Mouse (Mus musculus): Measurements from ENCODE around the gene Fgfr1op2. TPM values are rescaled to one million over a fixed set of nuclear protein-coding genes. Genes with fewer than 3 reads are reported as not detected.

The Fgfr1op2 gene
- polyA plus RNA-seq, 1 experiment from 2014 or later: 103 TPM

DNA sequence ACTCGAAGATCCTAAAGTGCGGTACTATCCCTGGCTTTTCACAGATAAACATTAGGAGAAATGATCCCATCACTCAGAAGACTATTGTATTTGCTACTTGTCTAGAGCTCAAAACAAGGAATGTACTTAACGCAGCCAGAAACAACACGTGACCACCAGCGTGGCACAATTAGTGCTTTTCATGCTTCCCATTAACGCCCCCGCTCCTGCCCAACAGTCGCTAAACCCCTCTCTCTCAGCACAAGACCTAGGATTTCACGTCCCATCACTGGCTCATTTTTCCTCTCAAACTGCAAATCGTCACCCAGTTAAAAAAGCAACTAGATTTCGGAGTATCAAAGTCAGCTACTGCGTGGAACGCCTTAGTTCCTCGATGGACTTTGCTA, 56.6 kb downstream of the Fgfr1op2 start:
- 14% methylated on average over 14 of the region's 14 CpGs for WGBS (ENCODE audit: insufficient replicate concordance)
- Histone ChIP-seq H3K36me3 (peaks cover 6% of the 10 kb centered on the region; the same call in 1 of the 2 replicates), H3K4me1 (peaks cover 55% of the 10 kb centered on the region), H3K9me3 (replicated peaks) (no peaks in the 10 kb centered on the region), H3K4me3 (peak overlapping the region; percentile 84), H3K27ac (peak overlapping the region; percentile 95), H3K9ac (peak overlapping the region; percentile 95), H3K4me2 (peak overlapping the region; percentile 82), H3K27me3 (replicated peaks) (no peaks in the 10 kb centered on the region)
- ATAC-seq: no peak

DNA sequence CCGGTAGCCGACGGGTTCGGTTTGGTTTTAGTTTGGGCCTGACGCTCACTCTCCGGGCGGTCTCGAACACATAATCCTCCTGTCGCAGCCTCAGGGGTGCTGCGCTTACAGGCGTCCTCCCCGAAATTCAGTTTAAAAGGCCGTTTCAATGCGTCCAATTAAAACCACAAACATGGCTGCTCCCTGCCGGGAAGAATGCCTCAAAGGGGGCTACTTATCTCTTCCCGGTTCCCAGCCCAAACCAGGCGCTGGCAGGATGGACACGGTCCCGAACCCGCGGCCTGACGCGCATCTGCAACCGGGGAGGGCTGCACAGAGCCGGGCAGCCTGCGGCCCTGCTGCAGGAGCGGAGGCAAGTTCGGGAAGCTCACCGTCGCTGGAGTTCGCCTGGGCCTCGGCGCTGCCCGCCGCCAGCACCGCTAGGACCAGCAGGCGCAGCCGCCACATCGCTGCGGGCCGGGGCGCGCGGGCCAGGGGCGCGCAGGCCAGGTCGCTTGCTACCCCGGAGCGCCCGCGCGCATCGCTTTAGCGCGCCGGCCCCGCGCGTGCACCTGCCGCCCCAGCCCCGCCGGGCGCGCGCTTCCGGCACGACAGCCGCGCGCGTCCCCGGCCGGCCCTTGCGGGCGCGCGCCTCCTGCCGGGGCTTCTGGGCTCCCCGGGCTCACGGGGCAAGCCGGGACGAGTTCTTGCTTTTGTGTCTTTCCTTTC, 57.2 kb downstream of the Fgfr1op2 start:
- H3K27ac ChIP-seq: peak overlapping the region; percentile 95
- H3K27me3 ChIP-seq (replicated peaks): no peaks in the 10 kb centered on the region
- no peaks in the 10 kb centered on the region for H3K9me3 ChIP-seq (replicated peaks)
- H3K4me2 ChIP-seq: peak overlapping the region; percentile 82
- peaks cover 3% of the 10 kb centered on the region; the same call in 1 of the 2 replicates for H3K36me3 ChIP-seq
- under 1% methylated on average over 82 of the region's 82 CpGs for WGBS (ENCODE audit: insufficient replicate concordance)
- H3K4me3 ChIP-seq: peak overlapping the region; percentile 84
- H3K9ac ChIP-seq: peak overlapping the region; percentile 95
- peak; percentile 79 for ATAC-seq
- H3K4me1 ChIP-seq: peaks cover 53% of the 10 kb centered on the region

DNA sequence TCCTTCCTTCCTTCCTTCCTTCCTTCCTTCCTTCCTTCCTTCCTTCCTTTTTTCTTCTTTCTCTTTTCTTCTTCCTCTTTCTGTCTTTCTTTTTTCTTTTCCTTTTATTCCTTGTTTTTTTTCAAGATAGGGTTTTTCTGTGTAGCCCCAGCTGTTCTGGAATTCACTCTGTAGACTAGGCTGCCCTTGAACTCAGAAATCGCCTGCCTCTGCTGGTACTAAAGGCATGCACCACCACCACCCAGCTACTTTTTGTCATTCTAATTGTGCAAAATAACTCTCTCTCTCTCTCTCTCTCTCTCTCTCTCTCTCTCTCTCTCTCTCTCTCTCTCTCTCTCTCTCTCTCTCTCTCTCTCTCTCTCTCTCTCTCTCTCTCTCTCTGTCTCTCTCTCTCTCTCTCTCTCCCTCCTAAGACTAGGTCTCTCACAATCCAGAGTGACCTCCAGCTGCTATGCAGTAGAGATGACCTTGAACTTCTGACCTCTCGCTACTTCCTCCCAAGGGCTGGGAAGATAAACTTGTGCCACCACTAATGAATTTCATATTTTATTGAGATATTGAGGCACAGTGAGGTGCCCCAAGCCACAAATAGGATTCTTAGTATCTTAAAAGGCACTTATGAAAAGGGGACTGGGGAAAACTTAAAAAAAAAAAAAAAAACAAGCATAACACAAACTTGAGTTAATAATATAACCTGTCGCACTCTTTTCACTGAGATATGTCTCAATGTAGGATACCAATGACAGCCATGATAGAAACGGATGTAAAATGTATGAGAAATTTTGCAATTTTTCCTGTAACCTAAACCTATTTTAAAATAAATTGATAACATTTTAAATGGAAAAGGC, 58.0 kb downstream of the Fgfr1op2 start:
- Histone ChIP-seq H3K4me1 (peaks cover 53% of the 10 kb centered on the region), H3K9ac (peak overlapping the region; percentile 95)

DNA sequence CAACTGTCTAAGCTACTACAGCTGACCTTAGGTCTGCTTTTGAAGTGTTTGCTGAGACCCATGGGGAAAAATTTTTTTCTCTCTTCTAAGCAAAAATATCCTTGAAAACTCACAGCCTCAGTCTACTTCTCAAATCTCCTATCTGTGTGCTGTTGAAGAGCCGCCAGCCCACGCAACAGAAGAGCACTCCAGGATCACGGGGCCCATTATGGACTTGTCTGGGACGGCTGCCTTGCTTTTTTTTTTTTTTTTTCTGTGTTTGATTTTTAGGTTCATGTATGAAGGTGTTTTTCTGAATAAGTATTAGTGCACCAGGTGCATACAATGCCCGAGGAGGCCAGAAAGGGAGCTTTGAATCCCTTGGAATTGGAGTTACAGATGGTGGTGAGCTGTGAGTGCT, 59.5 kb downstream of the Fgfr1op2 start:
- H3K4me3 ChIP-seq: no peak overlapping the region
- peaks cover 53% of the 10 kb centered on the region for H3K4me1 ChIP-seq
- H3K9ac ChIP-seq: no peak overlapping the region
- H3K36me3 ChIP-seq: no peaks in the 10 kb centered on the region
- WGBS (ENCODE audit: insufficient replicate concordance): 80% methylated on average over 5 of the region's 5 CpGs
- no peak for ATAC-seq
- H3K9me3 ChIP-seq (replicated peaks): no peaks in the 10 kb centered on the region
- no peaks in the 10 kb centered on the region for H3K27me3 ChIP-seq (replicated peaks)
- H3K4me2 ChIP-seq: no peak overlapping the region
- no peak overlapping the region for H3K27ac ChIP-seq

More for the DNA sequence above, 58.0 kb downstream of the Fgfr1op2 start:
- Histone ChIP-seq H3K27me3 (replicated peaks) (no peaks in the 10 kb centered on the region), H3K36me3 (no peaks in the 10 kb centered on the region), H3K27ac (peak overlapping the region; percentile 95), H3K9me3 (replicated peaks) (no peaks in the 10 kb centered on the region), H3K4me2 (peak overlapping the region; percentile 82), H3K4me3 (peak overlapping the region; percentile 84)
- no peak for ATAC-seq
- WGBS (ENCODE audit: insufficient replicate concordance): 58% methylated on average over 4 of the region's 4 CpGs

DNA sequence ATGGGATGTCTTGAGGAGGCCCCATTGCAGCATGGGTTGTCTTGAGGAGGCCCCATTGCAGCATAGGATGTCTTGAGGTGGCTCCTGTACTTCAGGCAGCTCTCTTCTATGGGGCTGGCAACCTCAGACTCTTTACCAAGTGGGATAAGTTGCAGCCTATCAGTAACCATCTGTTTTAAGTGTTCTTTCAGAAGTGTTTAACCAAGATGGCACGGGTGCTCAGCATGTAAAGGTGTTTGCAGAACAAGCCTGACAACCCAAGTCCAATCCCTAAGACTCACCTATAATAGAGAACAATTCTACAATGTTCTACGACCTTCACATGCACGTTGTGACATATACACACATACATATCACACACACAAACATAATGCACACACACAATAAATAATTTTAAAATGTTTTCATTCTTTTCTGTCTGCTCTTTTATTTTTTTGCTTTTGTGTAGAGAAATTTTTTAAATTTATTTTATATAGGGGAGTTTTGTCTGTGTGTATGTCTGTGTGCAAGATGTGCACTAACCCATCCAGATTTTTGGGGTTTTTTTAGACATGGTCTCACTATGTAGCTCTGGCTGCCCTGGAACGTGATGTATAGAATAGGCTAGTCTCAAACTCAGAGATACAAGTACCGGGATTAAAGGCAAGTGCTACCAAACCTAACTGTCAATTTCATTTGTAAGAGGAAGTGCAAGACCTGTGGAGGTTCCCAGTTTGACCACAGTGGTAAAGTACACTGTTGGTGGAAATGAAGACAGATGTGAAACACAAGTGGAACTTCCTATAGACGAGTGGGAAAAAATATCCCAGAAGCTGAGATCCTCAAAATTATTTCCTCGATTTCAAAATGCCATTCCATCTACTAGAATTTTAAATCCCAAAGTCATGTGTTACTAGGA, 63.3 kb downstream of the Fgfr1op2 start:
- Histone ChIP-seq H3K4me2 (no peak overlapping the region), H3K27me3 (replicated peaks) (no peaks in the 10 kb centered on the region), H3K4me3 (no peak overlapping the region), H3K9me3 (replicated peaks) (no peaks in the 10 kb centered on the region), H3K36me3 (no peaks in the 10 kb centered on the region), H3K9ac (no peak overlapping the region), H3K4me1 (peaks cover 43% of the 10 kb centered on the region), H3K27ac (peak overlapping the region; percentile 90; the same call in 1 of the 2 replicates)
- 54% methylated on average over 7 of the region's 7 CpGs for WGBS (ENCODE audit: insufficient replicate concordance)
- no peak for ATAC-seq

DNA sequence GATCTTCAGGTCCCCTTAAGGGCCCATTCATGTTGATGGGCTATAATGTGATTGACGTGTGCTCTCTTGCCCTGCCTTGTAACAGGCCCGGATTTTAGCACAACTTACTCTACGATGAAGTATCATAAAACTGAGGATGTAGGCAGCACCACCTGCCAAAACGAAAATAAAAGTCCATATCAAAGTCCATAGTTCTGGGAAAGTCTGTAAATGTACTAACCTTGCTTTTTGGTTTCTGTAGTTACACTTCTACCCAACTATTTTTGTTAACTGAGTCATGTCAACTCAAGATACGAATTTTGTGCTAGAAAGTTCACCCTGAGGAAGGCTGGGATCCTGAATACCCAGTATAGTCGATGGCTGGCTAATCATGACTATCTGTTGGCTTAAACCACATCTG, 64.0 kb downstream of the Fgfr1op2 start:
- H3K4me2 ChIP-seq: no peak overlapping the region
- H3K36me3 ChIP-seq: no peaks in the 10 kb centered on the region
- H3K27ac ChIP-seq: peak overlapping the region; percentile 90; the same call in 1 of the 2 replicates
- H3K27me3 ChIP-seq (replicated peaks): no peaks in the 10 kb centered on the region
- H3K9ac ChIP-seq: no peak overlapping the region
- H3K4me1 ChIP-seq: peaks cover 50% of the 10 kb centered on the region
- no peak overlapping the region for H3K4me3 ChIP-seq
- WGBS (ENCODE audit: insufficient replicate concordance): 59% methylated on average over 6 of the region's 6 CpGs
- H3K9me3 ChIP-seq (replicated peaks): no peaks in the 10 kb centered on the region
- no peak for ATAC-seq

DNA sequence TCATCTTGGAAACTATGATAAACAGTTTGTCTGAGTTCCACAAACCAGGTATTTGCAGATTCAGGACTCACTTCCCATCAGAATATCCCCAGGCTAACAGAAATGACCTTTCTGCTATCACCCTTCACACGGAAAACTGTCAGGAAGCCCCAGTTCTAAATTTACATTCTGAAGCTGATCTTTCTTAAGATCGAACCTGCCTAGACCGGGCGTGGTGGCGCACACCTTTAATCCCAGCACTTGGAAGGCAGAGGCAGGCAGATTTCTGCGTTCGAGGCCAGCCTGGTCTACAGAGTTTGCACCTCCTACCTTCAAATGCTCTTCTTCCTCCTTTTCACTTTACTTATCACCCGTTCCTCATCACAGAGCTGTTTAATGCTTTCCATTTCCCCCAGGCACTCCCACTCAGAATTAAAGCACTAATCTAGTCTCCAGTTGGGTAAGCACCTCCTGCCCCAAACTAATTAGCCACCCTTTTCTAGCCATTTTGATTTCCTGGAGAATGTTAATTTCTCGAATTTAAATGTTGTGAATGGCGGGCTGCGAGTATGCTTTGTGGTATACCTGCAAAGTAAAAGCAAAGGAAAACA, 64.7 kb downstream of the Fgfr1op2 start:
- peak overlapping the region; percentile 91 for H3K4me2 ChIP-seq
- H3K4me1 ChIP-seq: peaks cover 51% of the 10 kb centered on the region
- peak; percentile 1 for ATAC-seq
- H3K9ac ChIP-seq: peak overlapping the region; percentile 77
- WGBS (ENCODE audit: insufficient replicate concordance): 34% methylated on average over 11 of the region's 11 CpGs
- H3K27me3 ChIP-seq (replicated peaks): no peaks in the 10 kb centered on the region
- H3K36me3 ChIP-seq: 0 out of 2 replicates have a peak, but pooled peaks cover 2% of the 10 kb centered on the region
- H3K9me3 ChIP-seq (replicated peaks): no peaks in the 10 kb centered on the region
- peak overlapping the region; percentile 90 for H3K27ac ChIP-seq
- H3K4me3 ChIP-seq: peak overlapping the region; percentile 78

DNA sequence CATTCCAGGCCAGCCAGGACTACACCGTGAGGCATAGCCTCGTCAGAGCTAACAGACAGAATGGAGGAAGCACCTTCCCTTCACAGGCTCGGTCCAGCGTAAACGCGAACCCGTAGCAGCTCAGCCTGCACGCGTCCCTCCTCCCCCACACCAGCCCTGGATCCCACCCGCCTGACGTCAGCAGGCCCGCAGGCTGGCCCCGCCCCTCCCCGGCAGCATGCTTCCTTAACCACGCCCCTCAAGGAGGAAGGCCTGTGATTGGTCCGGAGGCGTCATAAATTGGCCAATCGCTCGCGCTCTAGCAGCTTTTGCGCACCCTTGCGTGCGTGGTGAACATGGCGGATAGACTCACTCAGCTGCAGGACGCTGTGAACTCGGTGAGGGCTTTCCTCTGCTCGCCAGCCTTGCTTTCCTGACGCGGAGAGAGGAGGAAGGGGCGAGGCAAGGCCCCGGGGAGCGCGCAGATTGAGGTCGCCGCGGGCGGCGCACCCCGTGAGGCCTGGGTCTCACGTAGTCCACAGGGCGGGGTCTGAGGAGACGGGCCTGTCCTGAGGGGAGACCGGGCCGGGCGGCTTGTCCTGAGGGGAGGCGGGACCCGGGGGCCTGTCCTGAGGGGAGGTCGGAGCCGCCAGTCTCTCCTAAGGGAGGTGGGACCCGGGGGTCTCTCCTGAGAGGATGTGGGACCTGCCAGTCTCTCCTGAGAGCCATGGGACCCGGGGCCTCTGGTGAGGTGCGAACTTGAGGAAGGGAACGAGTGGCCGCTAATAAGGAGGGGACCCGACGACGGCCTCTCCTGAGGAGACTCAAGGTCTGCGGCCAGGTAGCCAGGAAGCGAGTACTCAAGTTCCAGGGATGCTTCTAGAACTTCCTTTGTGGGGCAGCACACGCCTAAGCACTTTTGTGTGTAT, 65.5 kb downstream of the Fgfr1op2 start, which contains the start of the genes Med21 and Tm7sf3:
Gene Med21 (plus strand): TSS at position 272 of the 908 bp plus-strand sequence.
Gene Tm7sf3 (minus strand): TSS at position 549 of the 908 bp plus-strand sequence.
- ATAC-seq: peak; percentile 92
- peak within 1 kb of the TSS; percentile 96 for H3K9ac ChIP-seq
- under 1% methylated on average over 60 of the region's 60 CpGs for WGBS (ENCODE audit: insufficient replicate concordance)
- peak within 1 kb of the TSS; percentile 78 for H3K4me3 ChIP-seq
- H3K4me2 ChIP-seq: peak within 1 kb of the TSS; percentile 91
- H3K27me3 ChIP-seq (replicated peaks): no peaks in the 10 kb centered on the region
- H3K9me3 ChIP-seq (replicated peaks): no peaks in the 10 kb centered on the region
- 0 out of 2 replicates have a peak, but pooled peaks cover 5% of the 10 kb centered on the region for H3K36me3 ChIP-seq
- H3K4me1 ChIP-seq: peaks cover 51% of the 10 kb centered on the region
- peak within 1 kb of the TSS; percentile 90 for H3K27ac ChIP-seq

DNA sequence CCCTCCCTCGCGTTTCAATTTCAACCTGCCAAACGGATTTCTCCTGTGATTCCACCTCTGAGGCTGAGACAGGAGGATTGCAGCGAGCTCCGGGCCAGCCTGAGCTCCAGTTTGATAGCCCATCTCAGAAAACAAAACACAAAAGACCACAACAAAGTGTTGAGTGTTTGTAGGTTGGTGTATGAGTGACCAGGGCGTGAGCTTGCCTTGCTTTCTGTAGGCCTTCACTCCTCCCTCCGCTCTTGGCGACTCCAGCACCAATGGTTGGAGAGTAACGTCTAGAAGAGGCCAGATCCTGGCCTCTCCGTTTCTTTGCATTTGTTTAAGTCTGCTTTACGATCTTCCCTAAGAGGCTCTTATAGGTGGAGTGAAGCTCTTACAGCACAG, 66.2 kb downstream of the Fgfr1op2 start:
- Histone ChIP-seq H3K9ac (peak overlapping the region; percentile 96), H3K4me3 (peak overlapping the region; percentile 78), H3K4me1 (peaks cover 51% of the 10 kb centered on the region), H3K9me3 (replicated peaks) (no peaks in the 10 kb centered on the region), H3K27ac (peak overlapping the region; percentile 90), H3K4me2 (peak overlapping the region; percentile 91), H3K27me3 (replicated peaks) (no peaks in the 10 kb centered on the region), H3K36me3 (0 out of 2 replicates have a peak, but pooled peaks cover 6% of the 10 kb centered on the region)
- 15% methylated on average over 11 of the region's 11 CpGs for WGBS (ENCODE audit: insufficient replicate concordance)
- ATAC-seq: peak; percentile 33; the same call in 1 of the 2 replicates
